Mouse (Mus musculus) telencephalon, adult 2 months (tissue): Measurements from ENCODE around the gene Gabarapl2.
"Not testable (repeated sequence)": the region's sequence is repeated elsewhere in the genome, so short reads cannot be mapped to it uniquely, and the experiment has no call there.

ENCODE experiments used
- DNase-seq: peaks from one replicate; pipeline ENCODE4 v3.0.0-alpha.2; 2011; ENCODE audit warnings: low read depth, low spot score

The Gabarapl2 gene

DNA sequence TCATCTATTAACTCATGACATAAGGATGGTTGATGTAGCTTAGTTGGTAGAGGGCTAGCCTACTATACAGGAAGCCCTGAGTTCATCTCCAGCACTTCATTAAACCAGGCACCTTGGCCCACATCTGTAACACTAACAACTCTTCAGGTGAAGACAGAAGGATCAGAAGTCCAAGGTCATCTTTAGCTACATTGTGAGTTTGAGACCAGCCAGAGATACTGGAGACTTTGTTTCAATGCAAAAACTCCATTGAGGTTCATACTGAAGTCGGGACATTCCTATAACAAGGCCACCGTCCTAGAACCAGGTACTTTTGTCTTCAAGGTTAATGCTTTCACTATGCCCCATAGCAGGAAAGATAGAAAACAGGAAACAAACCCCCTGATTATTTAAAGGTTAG is 6.3 kb upstream of the Gabarapl2 start:
- DNase-seq, result no peak

DNA sequence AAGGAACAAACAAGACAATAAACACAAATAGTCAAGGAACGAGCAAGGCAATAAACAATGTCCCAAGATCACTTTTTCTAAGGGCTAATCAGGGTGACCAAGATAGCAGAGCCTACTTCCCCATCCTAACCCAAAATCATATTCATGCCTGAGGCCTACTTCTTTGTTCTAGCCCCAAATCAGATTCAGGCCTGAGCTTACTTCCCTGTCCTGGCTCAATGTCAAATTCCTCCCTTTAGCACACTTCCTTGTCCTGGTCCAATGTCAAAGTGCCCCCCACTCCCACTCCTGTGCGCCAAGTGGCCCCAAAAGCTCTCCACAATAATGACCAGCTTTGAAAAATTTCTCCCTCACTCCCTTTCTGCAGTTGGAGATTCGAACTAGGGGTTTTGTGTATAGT is 3.3 kb upstream of the Gabarapl2 start:
- DNase-seq, result no peak

DNA sequence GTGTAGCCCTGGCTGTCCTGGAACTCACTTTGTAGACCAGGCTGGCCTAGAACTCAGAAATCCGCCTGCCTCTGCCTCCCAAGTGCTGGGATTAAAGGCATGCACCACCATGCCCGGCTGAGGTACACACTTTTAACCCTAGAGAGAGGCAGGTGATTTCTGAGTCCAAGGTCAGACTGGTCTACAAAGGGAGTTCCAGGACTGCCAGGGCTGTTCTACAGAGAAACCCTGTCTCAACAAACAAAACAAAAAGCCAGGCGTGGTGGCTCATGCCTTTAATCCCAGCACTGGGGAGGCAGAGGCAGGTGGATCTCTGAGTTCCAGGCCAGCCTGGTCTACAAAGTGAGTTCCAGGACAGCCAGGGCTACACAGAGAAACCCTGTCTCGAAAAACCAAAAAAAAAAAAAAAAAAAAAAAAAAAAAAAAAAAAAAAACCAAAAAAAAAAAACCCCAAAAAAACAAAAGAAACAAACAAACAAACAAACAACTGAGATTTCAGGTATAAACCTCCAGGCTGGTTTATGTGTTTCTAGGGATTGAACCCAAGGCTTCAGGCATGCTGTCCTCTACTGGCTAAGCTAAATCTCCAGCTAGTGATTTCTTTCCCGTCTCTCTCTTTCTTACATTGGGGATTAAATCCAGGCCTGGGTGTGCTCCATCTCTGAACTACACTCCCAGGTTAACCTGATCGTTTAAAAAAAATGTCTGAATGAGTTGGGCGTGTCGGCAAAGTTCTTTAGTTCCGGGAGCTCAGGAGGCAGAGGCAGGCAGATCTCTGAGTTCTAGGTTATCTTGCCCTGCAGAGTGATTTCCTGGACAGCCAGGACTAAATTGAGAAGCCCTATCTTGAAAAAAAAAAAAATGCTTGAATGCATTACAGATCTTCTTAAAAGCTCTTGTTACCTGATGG is 2.2 kb upstream of the Gabarapl2 start:
- DNase-seq, result not testable (repeated sequence)

GRCm38 (mm10) chr8:111939516-111940142 is 874 bp upstream of the Gabarapl2 start:
- DNase-seq, result no peak

GRCm38 (mm10) chr8:111941101-111941454 is 575 bp downstream of the Gabarapl2 start:
- no peak for DNase-seq

GRCm38 (mm10) chr8:111943544-111943943 is 3.0 kb downstream of the Gabarapl2 start:
- DNase-seq, result no peak

DNA sequence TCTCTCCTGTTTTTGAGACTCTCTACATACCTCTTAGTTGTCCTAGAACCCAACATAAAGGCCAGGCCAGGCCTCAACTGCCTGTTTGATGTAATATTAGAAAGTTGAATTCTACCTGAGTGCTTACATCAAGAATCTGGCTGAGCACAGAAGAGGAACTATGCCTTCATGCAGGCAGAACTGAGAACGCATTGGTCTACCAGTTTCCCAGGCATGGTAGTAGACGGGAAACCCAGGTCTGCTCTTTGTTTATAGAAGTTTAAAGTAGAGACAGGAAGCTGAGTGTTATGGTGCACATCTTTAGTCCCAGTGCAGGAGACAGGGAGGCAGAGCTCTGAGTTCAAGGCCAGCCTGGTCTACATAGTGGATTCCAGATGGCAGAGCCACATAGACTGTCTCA is 6.6 kb downstream of the Gabarapl2 start:
- DNase-seq, result no peak

- DNase-seq, result no peak
Observed at GRCm38 (mm10) chr8:111947954-111948353, 7.5 kb downstream of the Gabarapl2 start.

DNA sequence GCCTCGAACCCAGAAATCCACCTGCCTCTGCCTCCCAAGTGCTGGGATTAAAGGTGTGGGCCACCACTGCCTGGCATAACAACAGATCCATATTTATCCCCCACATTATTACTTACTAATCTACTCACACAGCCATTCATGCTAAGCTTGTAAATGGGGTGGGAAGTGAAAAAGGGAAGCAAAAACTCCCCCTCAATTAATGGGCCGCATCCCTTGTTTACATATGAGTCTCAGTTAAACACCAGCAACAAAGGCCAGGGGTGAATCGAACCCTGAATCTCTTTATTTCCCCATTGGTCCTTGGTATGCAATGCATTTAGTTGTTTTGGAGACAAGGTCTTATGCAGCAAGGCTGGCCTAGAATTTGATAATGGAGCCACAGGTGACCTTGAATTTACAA is 10.3 kb downstream of the Gabarapl2 start:
- DNase-seq, result no peak

- DNase-seq, result peak; percentile 73
Observed at GRCm38 (mm10) chr8:111951317-111951716, 10.8 kb downstream of the Gabarapl2 start.

GRCm38 (mm10) chr8:111951936-111952335 is 11.4 kb downstream of the Gabarapl2 start:
- DNase-seq, result no peak

GRCm38 (mm10) chr8:111954844-111955594 is 14.5 kb downstream of the Gabarapl2 start:
- DNase-seq, result no peak

GRCm38 (mm10) chr8:111955879-111956278 is 15.4 kb downstream of the Gabarapl2 start:
- no peak for DNase-seq

DNA sequence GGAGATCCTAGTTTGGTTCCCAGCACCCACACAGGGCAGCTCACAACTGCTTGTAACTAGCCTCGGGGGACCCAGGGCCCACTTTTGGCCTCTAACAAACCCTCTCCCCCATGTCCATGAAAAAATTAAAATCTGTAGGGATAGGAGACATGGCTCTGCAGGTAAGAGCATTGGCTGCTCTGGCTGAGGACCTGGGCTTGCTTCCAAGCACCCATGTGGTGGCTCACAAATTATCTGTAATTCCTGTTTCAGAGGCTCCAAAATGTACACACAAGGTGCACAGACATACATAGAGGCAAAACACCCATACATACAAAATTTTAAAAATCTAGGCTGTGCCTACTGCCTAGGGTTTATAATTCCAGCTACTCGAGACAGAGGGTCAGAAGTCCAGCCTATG is 16.7 kb downstream of the Gabarapl2 start:
- DNase-seq, result no peak

DNA sequence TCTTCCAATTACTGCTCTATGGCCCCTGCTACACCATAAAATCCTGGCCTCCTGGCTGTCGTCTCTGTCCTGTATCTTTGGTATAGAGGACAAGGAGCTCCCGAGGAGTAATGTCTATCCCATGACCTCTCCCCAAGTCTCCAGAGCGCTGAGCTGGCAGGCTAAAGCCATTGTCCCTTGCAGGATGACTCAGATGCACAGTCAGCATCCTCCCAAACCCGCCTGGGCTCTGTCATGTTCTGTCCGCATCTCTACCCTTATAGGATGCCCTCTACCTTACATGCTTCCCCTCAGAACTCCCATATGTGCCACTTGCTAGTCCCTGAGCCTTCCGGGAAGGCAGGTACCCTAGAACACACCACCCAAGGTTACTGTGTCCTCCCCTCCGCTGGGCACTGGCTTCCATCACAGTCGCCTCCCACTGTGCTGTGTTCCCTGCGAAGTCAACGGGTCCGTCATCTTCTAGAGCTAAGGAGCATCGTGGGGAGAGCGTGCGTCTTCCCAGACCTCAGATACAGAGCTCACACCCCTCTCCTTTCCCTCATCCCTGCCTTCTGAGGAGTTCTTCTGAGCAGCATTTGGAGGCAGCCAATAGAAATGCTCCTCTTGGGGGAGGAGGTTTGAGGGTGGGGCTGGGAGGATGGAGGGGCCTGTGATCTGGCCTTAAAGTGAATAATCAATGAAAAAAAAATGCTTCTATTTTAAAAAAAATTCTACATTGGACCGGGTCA is 20.3 kb downstream of the Gabarapl2 start:
- DNase-seq, result no peak

- DNase-seq, result no peak
Observed at GRCm38 (mm10) chr8:111961330-111961729, 20.8 kb downstream of the Gabarapl2 start.

DNA sequence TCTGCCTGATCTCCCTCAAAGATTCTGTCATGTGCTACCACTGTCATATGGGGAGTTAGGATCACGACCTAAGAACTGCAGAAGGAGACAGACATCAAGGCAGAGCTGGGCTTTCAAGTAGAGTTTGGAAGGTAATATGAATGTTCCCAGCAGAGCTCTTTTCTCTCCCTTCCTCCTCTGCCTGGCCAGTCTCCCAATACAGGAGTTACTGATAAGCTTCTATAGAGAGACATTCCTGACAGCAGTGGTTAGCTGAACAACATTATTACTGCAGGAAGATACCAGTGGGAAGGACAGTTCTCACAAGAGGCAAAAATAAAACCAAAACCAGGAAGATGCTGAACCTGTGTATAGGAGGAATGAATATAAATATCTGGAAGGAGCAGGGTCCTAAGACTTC is 22.1 kb downstream of the Gabarapl2 start:
- DNase-seq, result no peak

GRCm38 (mm10) chr8:111963091-111963490 is 22.6 kb downstream of the Gabarapl2 start:
- no peak for DNase-seq

- DNase-seq, result no peak
Observed at GRCm38 (mm10) chr8:111963546-111963945, 23.0 kb downstream of the Gabarapl2 start.

DNA sequence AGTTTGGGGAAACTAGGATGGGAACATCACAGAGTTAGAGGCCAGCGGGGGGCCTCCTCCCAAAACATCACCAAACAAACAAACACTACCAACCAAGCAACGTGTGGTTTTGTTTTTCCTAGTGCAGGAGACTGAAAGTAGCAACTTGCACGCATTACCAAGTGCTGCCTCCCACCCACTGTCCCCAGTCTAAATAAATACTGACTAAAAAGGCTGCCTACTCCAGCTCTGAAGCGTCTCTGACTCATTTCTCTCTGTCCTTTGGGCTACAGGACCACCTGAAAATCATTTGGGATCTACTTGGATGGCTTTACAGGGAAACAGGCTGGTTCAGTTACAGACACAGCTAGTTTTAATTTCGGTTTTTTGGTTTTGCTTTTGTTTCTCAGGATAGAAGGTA is 23.8 kb downstream of the Gabarapl2 start:
- DNase-seq, result peak; percentile 52

DNA sequence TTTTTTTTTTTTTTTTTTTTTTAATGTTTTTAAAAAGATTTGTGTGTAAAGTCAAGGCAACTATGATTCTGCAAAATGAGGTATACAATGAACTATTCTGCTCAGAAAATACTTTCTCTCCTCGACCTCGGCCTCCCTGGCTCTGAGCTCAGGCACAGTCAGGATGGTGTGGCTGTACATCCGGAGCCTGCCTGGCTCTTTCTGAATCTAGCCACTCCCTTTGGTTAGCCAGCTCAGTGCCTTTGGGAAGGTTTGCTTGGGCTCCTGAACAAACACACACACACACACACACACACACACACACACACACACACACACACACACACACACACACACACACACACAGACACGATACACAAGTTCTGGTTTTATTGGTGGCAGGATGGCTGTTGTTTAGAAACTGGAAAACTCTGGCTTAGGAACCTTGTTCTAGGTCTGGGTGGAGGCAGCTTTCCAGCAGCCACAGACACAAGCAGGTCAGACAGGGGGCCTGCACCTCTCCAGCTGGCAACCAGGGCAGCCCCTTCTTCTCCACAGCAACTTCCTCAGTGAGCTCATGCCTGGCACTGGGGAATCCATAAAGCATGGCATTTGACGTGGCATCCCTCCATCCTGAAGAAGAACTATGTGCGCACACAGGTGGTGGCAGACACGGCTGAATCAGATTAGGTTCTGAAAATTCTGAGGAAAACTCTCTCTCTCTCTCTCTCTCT is 24.5 kb downstream of the Gabarapl2 start:
- DNase-seq, result no peak
